Mouse (Mus musculus) midbrain, embryonic 13.5 days (tissue): ENCODE results near the gene Lbhd2. TPM values are rescaled to one million over a fixed set of nuclear protein-coding genes. Genes with fewer than 3 reads are reported as not detected.

Source experiments
- ATAC-seq: fragments of 200-750 bp; cut with Nextera tagmentation; 2 replicates; pipeline ENCODE4 v1.8.0; 2017; ENCODE audit warnings: mild to moderate bottlenecking, moderate TSS enrichment, moderate library complexity
- H3K27ac ChIP-seq: fragments of 300-500 bp; sonication (generic); 2 replicates; pipeline ENCODE4 v1.5.1; 2015; ENCODE audit warnings: inconsistent platforms, mild to moderate bottlenecking, moderate library complexity
- H3K27me3 ChIP-seq: fragments of 300-500 bp; sonication (generic); 2 replicates; pipeline ENCODE4 v1.6.1; 2015; ENCODE audit warnings: mild to moderate bottlenecking, inconsistent platforms
- H3K36me3 ChIP-seq: fragments of 300-500 bp; sonication (generic); 2 replicates; pipeline ENCODE4 v1.6.1; 2015; ENCODE audit warnings: mild to moderate bottlenecking, inconsistent platforms
- H3K4me1 ChIP-seq: fragments of 300-500 bp; sonication (generic); replicated peaks from 2 replicates; pipeline ENCODE4 v1.6.1; 2015; ENCODE audit warnings: inconsistent platforms
- H3K4me2 ChIP-seq: fragments of 300-500 bp; sonication (generic); replicated peaks from 2 replicates; pipeline ENCODE4 v1.6.1; 2015; ENCODE audit warnings: moderate library complexity, mild to moderate bottlenecking, inconsistent platforms
- H3K4me3 ChIP-seq: fragments of 300-500 bp; sonication (generic); replicated peaks from 2 replicates; pipeline ENCODE4 v1.5.1; 2015; ENCODE audit warnings: mild to moderate bottlenecking, inconsistent platforms
- H3K9ac ChIP-seq: fragments of 300-500 bp; sonication (generic); replicated peaks from 2 replicates; pipeline ENCODE4 v1.6.1; 2015; ENCODE audit warnings: mild to moderate bottlenecking, inconsistent platforms
- H3K9me3 ChIP-seq: fragments of 300-500 bp; sonication (generic); 2 replicates; pipeline ENCODE4 v1.6.1; 2016; ENCODE audit warnings: mild to moderate bottlenecking, inconsistent platforms
- WGBS: fragments of 180-500 bp; shearing (Covaris S2); methylation state at CpG from one replicate; pipeline ENCODE4 v1.1.7; 2015; 5-methylcytosine and 5-hydroxymethylcytosine counted together
- polyA plus RNA-seq: library from polyadenylated mRNA; unstranded; fragments of >200 nt; fragmentation: Nextera tagmentation; extraction: Ambion mirVana; gene quantifications from 2 replicates; pipeline ENCODE4 v1.2.1, GENCODE M21; 2015

Gene Lbhd2
- polyA plus RNA-seq: 0.32 TPM in 1 of 2 replicates, not detected in the other

- Histone ChIP-seq H3K4me3 (no peak within 1 kb of the TSS), H3K36me3 (no peaks in the 10 kb centered on the region), H3K4me2 (peak within 1 kb of the TSS; percentile 29), H3K27ac (no peak within 1 kb of the TSS), H3K27me3 (peaks cover 49% of the 10 kb centered on the region), H3K9ac (peak within 1 kb of the TSS; percentile 16; the same call in 1 of the 2 replicates), H3K9me3 (no peaks in the 10 kb centered on the region), H3K4me1 (peaks cover 19% of the 10 kb centered on the region)
- 4% methylated on average over 24 of the region's 24 CpGs for WGBS
- ATAC-seq: no peak
These were observed at the start of gene Lbhd2 for GRCm38 (mm10) chr12:111406622-111407021. Gene Lbhd2 (plus strand): TSS chr12:111406809.

GRCm38 (mm10) chr12:111360671-111361070 lies 45.9 kb upstream of the Lbhd2 start:
- Histone ChIP-seq H3K27ac (no peak overlapping the region), H3K36me3 (no peaks in the 10 kb centered on the region), H3K4me1 (peaks cover 44% of the 10 kb centered on the region), H3K27me3 (no peaks in the 10 kb centered on the region), H3K4me3 (no peak overlapping the region), H3K4me2 (no peak overlapping the region), H3K9me3 (no peaks in the 10 kb centered on the region), H3K9ac (no peak overlapping the region)
- no peak for ATAC-seq
- 92% methylated on average over 16 of the region's 16 CpGs for WGBS

- peaks cover 39% of the 10 kb centered on the region for H3K4me1 ChIP-seq
- H3K4me3 ChIP-seq: no peak overlapping the region
- H3K27me3 ChIP-seq: no peaks in the 10 kb centered on the region
- ATAC-seq: no peak
- H3K27ac ChIP-seq: no peak overlapping the region
- no peaks in the 10 kb centered on the region for H3K36me3 ChIP-seq
- no peak overlapping the region for H3K9ac ChIP-seq
- no peak overlapping the region for H3K4me2 ChIP-seq
- 88% methylated on average over 14 of the region's 14 CpGs for WGBS
- H3K9me3 ChIP-seq: no peaks in the 10 kb centered on the region
These were observed 45.1 kb upstream of the Lbhd2 start for GRCm38 (mm10) chr12:111361319-111362098.

GRCm38 (mm10) chr12:111364234-111364633 lies 42.4 kb upstream of the Lbhd2 start:
- 94% methylated on average over 3 of the region's 3 CpGs for WGBS
- Histone ChIP-seq H3K4me1 (peaks cover 28% of the 10 kb centered on the region; the same call in 1 of the 2 replicates), H3K9ac (no peak overlapping the region), H3K36me3 (no peaks in the 10 kb centered on the region), H3K27ac (no peak overlapping the region), H3K9me3 (no peaks in the 10 kb centered on the region), H3K27me3 (no peaks in the 10 kb centered on the region), H3K4me3 (no peak overlapping the region), H3K4me2 (no peak overlapping the region)
- ATAC-seq: no peak

GRCm38 (mm10) chr12:111367065-111367464 lies 39.5 kb upstream of the Lbhd2 start:
- Histone ChIP-seq H3K4me1 (peaks cover 40% of the 10 kb centered on the region), H3K36me3 (no peaks in the 10 kb centered on the region), H3K4me3 (no peak overlapping the region), H3K27ac (no peak overlapping the region), H3K9ac (no peak overlapping the region), H3K9me3 (no peaks in the 10 kb centered on the region), H3K4me2 (no peak overlapping the region), H3K27me3 (no peaks in the 10 kb centered on the region)
- 93% methylated on average over 7 of the region's 7 CpGs for whole genome bisulfite sequencing
- ATAC-seq: no peak

GRCm38 (mm10) chr12:111370249-111370648 lies 36.4 kb upstream of the Lbhd2 start:
- Histone ChIP-seq H3K4me2 (no peak overlapping the region), H3K36me3 (no peaks in the 10 kb centered on the region), H3K4me3 (no peak overlapping the region), H3K9me3 (no peaks in the 10 kb centered on the region), H3K27ac (no peak overlapping the region), H3K4me1 (peaks cover 46% of the 10 kb centered on the region), H3K9ac (no peak overlapping the region), H3K27me3 (no peaks in the 10 kb centered on the region)
- 51% methylated on average over 4 of the region's 4 CpGs for WGBS
- no peak for ATAC-seq

GRCm38 (mm10) chr12:111371905-111372304 lies 34.7 kb upstream of the Lbhd2 start:
- Histone ChIP-seq H3K27ac (no peak overlapping the region), H3K27me3 (no peaks in the 10 kb centered on the region), H3K9ac (no peak overlapping the region), H3K4me2 (no peak overlapping the region), H3K4me1 (peaks cover 55% of the 10 kb centered on the region), H3K36me3 (no peaks in the 10 kb centered on the region), H3K4me3 (no peak overlapping the region), H3K9me3 (no peaks in the 10 kb centered on the region)
- ATAC-seq: no peak
- 89% methylated on average over 7 of the region's 7 CpGs for WGBS

- 88% methylated on average over 6 of the region's 6 CpGs for WGBS
- ATAC-seq: no peak
- no peak overlapping the region for H3K4me3 ChIP-seq
- H3K27me3 ChIP-seq: no peaks in the 10 kb centered on the region
- H3K9ac ChIP-seq: no peak overlapping the region
- H3K4me1 ChIP-seq: peaks cover 55% of the 10 kb centered on the region
- no peak overlapping the region for H3K4me2 ChIP-seq
- no peak overlapping the region for H3K27ac ChIP-seq
- no peaks in the 10 kb centered on the region for H3K9me3 ChIP-seq
- no peaks in the 10 kb centered on the region for H3K36me3 ChIP-seq
These were observed 33.2 kb upstream of the Lbhd2 start for GRCm38 (mm10) chr12:111373411-111373810.

- no peak overlapping the region for H3K4me3 ChIP-seq
- no peaks in the 10 kb centered on the region for H3K9me3 ChIP-seq
- ATAC-seq: no peak
- H3K36me3 ChIP-seq: no peaks in the 10 kb centered on the region
- peaks cover 48% of the 10 kb centered on the region for H3K4me1 ChIP-seq
- H3K9ac ChIP-seq: no peak overlapping the region
- H3K27me3 ChIP-seq: no peaks in the 10 kb centered on the region
- no peak overlapping the region for H3K27ac ChIP-seq
- H3K4me2 ChIP-seq: peak overlapping the region; percentile 95; the same call in 1 of the 2 replicates
- WGBS: 84% methylated on average over 10 of the region's 10 CpGs
These were observed 31.9 kb upstream of the Lbhd2 start for GRCm38 (mm10) chr12:111374727-111375126.

- Histone ChIP-seq H3K27ac (no peak overlapping the region), H3K9me3 (no peaks in the 10 kb centered on the region), H3K9ac (peak overlapping the region; percentile 97), H3K36me3 (no peaks in the 10 kb centered on the region), H3K4me2 (peak overlapping the region; percentile 95), H3K4me3 (peak overlapping the region; percentile 96), H3K27me3 (no peaks in the 10 kb centered on the region), H3K4me1 (peaks cover 42% of the 10 kb centered on the region)
- no peak for ATAC-seq
- 78% methylated on average over 12 of the region's 12 CpGs for WGBS
These were observed 31.1 kb upstream of the Lbhd2 start for GRCm38 (mm10) chr12:111375559-111375958.

- ATAC-seq: no peak
- WGBS: 40% methylated on average over 6 of the region's 6 CpGs
- peak overlapping the region; percentile 97 for H3K9ac ChIP-seq
- peak overlapping the region; percentile 96 for H3K4me3 ChIP-seq
- peaks cover 37% of the 10 kb centered on the region for H3K4me1 ChIP-seq
- H3K9me3 ChIP-seq: no peaks in the 10 kb centered on the region
- no peaks in the 10 kb centered on the region for H3K36me3 ChIP-seq
- H3K27ac ChIP-seq: no peak overlapping the region
- no peaks in the 10 kb centered on the region for H3K27me3 ChIP-seq
- peak overlapping the region; percentile 95 for H3K4me2 ChIP-seq
These were observed 30.6 kb upstream of the Lbhd2 start for GRCm38 (mm10) chr12:111376053-111376452.

- no peak; the same call in none of the 2 replicates for ATAC-seq
- Histone ChIP-seq H3K36me3 (no peaks in the 10 kb centered on the region), H3K27me3 (no peaks in the 10 kb centered on the region), H3K9ac (peak overlapping the region; percentile 97), H3K4me1 (peaks cover 34% of the 10 kb centered on the region), H3K9me3 (no peaks in the 10 kb centered on the region), H3K27ac (peak overlapping the region; percentile 96), H3K4me3 (peak overlapping the region; percentile 96), H3K4me2 (peak overlapping the region; percentile 95)
- WGBS: under 1% methylated on average over 49 of the region's 49 CpGs
These were observed 29.7 kb upstream of the Lbhd2 start for GRCm38 (mm10) chr12:111376826-111377331.
